Mouse (Mus musculus): ENCODE measurements around the gene Sppl3.

DNA sequence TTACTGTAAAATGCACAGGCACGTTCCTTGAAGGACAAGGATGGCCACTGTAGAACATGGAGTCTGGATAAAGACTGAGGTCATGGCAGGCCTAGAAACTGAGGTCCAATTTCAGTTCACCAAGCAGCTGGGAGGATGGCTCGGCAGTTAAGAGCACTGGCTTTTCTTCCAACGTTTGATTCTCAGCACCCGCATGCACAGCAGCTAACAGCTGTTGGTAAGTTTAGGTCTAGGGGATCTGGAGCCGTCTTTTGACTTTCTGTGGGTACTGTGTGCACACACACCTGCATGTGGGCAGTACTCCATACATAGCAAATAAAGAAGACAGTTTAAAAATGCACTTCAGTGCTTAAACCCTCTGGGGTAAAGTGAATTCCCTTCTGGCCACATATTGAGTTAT lies 70.7 kb downstream of the Sppl3 start:
- TF ChIP-seq UBTF (IDR thresholded peaks at IDR 0.05; ENCODE audit: low read depth, low read length): no peak
- no peak for TF ChIP-seq KAT2A (IDR thresholded peaks at IDR 0.05; ENCODE audit: insufficient replicate concordance, low read length)
- TF ChIP-seq RAD21 (IDR thresholded peaks at IDR 0.05; ENCODE audit: low read depth, low read length): no peak
- TF ChIP-seq POLR2A (IDR thresholded peaks at IDR 0.05; ENCODE audit: low read depth, low read length): no peak
- no peak for TF ChIP-seq JUND (conservative IDR thresholded peaks at IDR 0.05; ENCODE audit: low read depth, low read length)
- no peak for TF ChIP-seq HCFC1 (IDR thresholded peaks at IDR 0.05; ENCODE audit: low read depth, low read length)
- no peak for TF ChIP-seq POLR2AphosphoS2 (IDR thresholded peaks at IDR 0.05; ENCODE audit: low read depth, low read length)
- no peak for TF ChIP-seq CHD1 (IDR thresholded peaks at IDR 0.05; ENCODE audit: low read depth, low read length)
- TF ChIP-seq EP300 (IDR thresholded peaks at IDR 0.05; ENCODE audit: low read length): no peak
- TF ChIP-seq CTCF (conservative IDR thresholded peaks at IDR 0.05 in 1 of 2, IDR thresholded peaks at IDR 0.05 in 1 of 2; ENCODE audit: low read depth in 2 of 2, low read length in 2 of 2): no peak

Data from CH12.LX (cell line).